Mouse (Mus musculus): ENCODE results near the gene Clstn3.

- no peak for TF ChIP-seq CTCF (IDR thresholded peaks at IDR 0.05; ENCODE audit: low read depth)
- no peak for TF ChIP-seq EP300 (IDR thresholded peaks at IDR 0.05; ENCODE audit: low read depth)
These were observed 43.7 kb upstream of the Clstn3 start for GRCm38 (mm10) chr6:124508292-124508691.

Data from liver, postnatal 0 days (tissue).